Mouse (Mus musculus) megakaryocyte, embryonic 14.5 days (primary cell): ENCODE data around the gene Ldlrad3.

Experiments
- FLI1 ChIP-seq: IDR thresholded peaks from 2 replicates; pipeline ENCODE4 v1.6.1; 2012; ENCODE audit warnings: low read length, inconsistent platforms, mixed read lengths
- GATA1 ChIP-seq: IDR thresholded peaks from 3 replicates; pipeline ENCODE4 v1.6.1; 2012; ENCODE audit warnings: mixed read lengths, low read length, inconsistent platforms, borderline replicate concordance

- TF ChIP-seq GATA1 = no peak
- TF ChIP-seq FLI1 = no peak
These were observed 207.4 kb downstream of the Ldlrad3 start for GRCm38 (mm10) chr2:101978534-101979525.
